Mouse (Mus musculus) kidney, postnatal 0 days (tissue): Measurements from ENCODE around the gene Doxl2. TPM values are rescaled to one million over a fixed set of nuclear protein-coding genes. Genes with fewer than 3 reads are reported as not detected.
"Not testable (repeated sequence)": the region's sequence is repeated elsewhere in the genome, so short reads cannot be mapped to it uniquely, and the experiment has no call there.

Experiments used
- ATAC-seq: fragments of 200-750 bp; cut with Nextera tagmentation; replicated peaks from 2 replicates; pipeline ENCODE4 v1.8.0; 2017; ENCODE audit warnings: low read depth, moderate number of reproducible peaks, moderate TSS enrichment, moderate library complexity; ENCODE audit not compliant: low FRiP score
- DNase-seq: peaks from one replicate; pipeline ENCODE4 v3.0.0-alpha.2; 2016; ENCODE audit warnings: low spot score
- H3K27ac ChIP-seq: fragments of 300-500 bp; sonication (generic); 2 replicates; pipeline ENCODE4 v1.5.1; 2014; ENCODE audit warnings: mild to moderate bottlenecking
- H3K27me3 ChIP-seq: fragments of 300-500 bp; sonication (generic); 2 replicates; pipeline ENCODE4 v1.6.1; 2014; ENCODE audit warnings: low read length, mixed read lengths; ENCODE audit not compliant: insufficient read depth
- H3K36me3 ChIP-seq: fragments of 300-500 bp; sonication (generic); 2 replicates; pipeline ENCODE4 v1.6.1; 2014; ENCODE audit warnings: low read length, mixed read lengths; ENCODE audit not compliant: insufficient read depth
- H3K4me1 ChIP-seq: fragments of 300-500 bp; sonication (generic); replicated peaks from 2 replicates; pipeline ENCODE4 v1.6.1; 2014; ENCODE audit warnings: antibody characterized with exemption, low read length, mixed read lengths; ENCODE audit not compliant: insufficient read depth
- H3K4me2 ChIP-seq: fragments of 300-500 bp; sonication (generic); 2 replicates; pipeline ENCODE4 v1.6.1; 2014; ENCODE audit warnings: mild to moderate bottlenecking, low read length, moderate library complexity, mixed read lengths
- H3K4me3 ChIP-seq: fragments of 300-500 bp; sonication (generic); replicated peaks from 2 replicates; pipeline ENCODE4 v1.5.1; 2014; ENCODE audit warnings: low read depth, low read length
- H3K9ac ChIP-seq: fragments of 300-500 bp; sonication (generic); 2 replicates; pipeline ENCODE4 v1.6.1; 2014; ENCODE audit warnings: low read depth, low read length
- H3K9me3 ChIP-seq: fragments of 300-500 bp; sonication (generic); replicated peaks from 2 replicates; pipeline ENCODE4 v1.6.1; 2016; ENCODE audit warnings: low read length, inconsistent platforms, mixed read lengths
- CTCF ChIP-seq: IDR thresholded peaks from 2 replicates; pipeline ENCODE4 v1.5.1; 2016; ENCODE audit warnings: antibody characterized with exemption, low read depth, mild to moderate bottlenecking, moderate library complexity
- WGBS: fragments of 180-500 bp; shearing (Covaris S2); extraction: QIAGEN DNeasy Blood & Tissue Kit; methylation state at CpG from one replicate; pipeline ENCODE4 v1.1.7; 2014; 5-methylcytosine and 5-hydroxymethylcytosine counted together
- polyA plus RNA-seq: library from polyadenylated mRNA; unstranded; fragments of >200 nt; fragmentation: Nextera tagmentation; extraction: Ambion mirVana; gene quantifications from 2 replicates; pipeline ENCODE4 v1.2.1, GENCODE M21; 2015

Gene Doxl2
- polyA plus RNA-seq, 1 experiment from 2014 or later = not detected

DNA sequence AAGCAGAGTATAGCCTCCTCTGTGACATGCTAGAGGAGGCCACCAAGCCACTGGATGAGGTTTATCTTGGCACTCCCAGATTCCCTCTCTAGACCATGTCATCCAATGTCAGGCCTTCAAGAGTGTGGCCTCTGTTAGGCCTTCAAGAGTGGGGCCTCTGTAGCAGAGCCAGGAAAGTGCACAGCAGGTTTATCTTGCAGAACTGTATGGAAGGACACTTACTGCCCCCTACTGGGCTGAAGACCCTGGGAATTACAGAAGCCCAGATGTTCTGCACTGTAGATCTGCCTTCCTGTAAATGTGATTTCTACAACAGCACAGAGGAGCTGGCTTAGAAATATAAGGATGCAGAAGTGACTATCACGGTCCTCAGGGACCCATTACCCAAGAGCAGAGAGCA lies 19.8 kb upstream of the Doxl2 start:
- WGBS = 18% methylated on average over 1 of the region's 1 CpGs
- no peak overlapping the region for H3K4me3 ChIP-seq
- peak; percentile 68 for ATAC-seq

DNA sequence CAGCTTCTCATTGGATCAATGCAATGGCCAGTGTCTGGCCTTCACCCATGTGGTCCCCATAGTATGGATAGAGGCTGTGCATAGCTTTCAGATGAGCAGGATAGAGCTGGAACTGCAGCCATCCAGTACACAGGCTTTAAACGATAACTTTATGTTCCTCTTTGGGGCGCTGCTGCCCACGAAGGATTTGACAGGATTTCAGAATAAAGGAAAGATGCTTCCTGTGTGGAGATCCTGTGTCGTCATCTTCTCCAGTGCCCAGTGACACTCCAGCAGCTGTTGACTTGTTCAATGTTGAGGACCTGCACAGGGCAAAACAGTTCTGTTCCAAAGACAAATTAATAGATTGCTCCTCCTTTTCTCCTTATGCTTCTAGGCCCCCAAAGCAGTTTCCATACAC lies 18.0 kb upstream of the Doxl2 start:
- Histone ChIP-seq H3K4me2 (no peak overlapping the region), H3K9me3 (no peaks in the 10 kb centered on the region), H3K4me3 (no peak overlapping the region), H3K27me3 (no peaks in the 10 kb centered on the region), H3K9ac (no peak overlapping the region), H3K36me3 (no peaks in the 10 kb centered on the region), H3K27ac (no peak overlapping the region), H3K4me1 (no peaks in the 10 kb centered on the region)
- DNase-seq = no peak
- ATAC-seq = no peak
- WGBS = 84% methylated on average over 4 of the region's 4 CpGs
- TF ChIP-seq CTCF = no peak

More for the DNA sequence above, 19.8 kb upstream of the Doxl2 start:
- Histone ChIP-seq H3K9me3 (no peaks in the 10 kb centered on the region), H3K9ac (no peak overlapping the region), H3K27ac (no peak overlapping the region), H3K27me3 (no peaks in the 10 kb centered on the region), H3K36me3 (no peaks in the 10 kb centered on the region), H3K4me1 (no peaks in the 10 kb centered on the region), H3K4me2 (no peak overlapping the region)
- peak; percentile 81 for DNase-seq
- peak; percentile 85 for TF ChIP-seq CTCF

DNA sequence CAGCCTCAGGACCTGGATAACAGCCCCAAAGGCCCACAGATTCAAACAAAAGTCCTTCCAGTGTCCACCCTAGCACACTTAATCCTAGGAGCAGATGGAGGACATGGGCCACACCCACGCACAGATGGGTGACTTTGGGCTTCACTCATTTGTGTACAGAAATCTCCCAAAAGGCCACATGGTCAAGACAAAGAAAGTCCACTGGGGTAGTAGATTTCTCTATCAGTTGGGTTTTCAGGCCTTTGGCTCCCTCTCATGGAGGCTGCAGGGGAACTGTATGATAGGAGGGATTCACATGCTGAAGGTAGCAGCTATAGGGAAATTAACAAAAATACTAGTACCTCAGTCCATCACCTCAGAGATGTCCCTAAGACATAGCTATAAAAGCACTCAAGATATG lies 16.7 kb upstream of the Doxl2 start:
- WGBS = 33% methylated on average over 1 of the region's 1 CpGs
- no peak overlapping the region for H3K9ac ChIP-seq
- peak; percentile 81 for TF ChIP-seq CTCF
- no peaks in the 10 kb centered on the region for H3K9me3 ChIP-seq
- H3K36me3 ChIP-seq = no peaks in the 10 kb centered on the region
- no peak overlapping the region for H3K4me2 ChIP-seq
- no peak overlapping the region for H3K4me3 ChIP-seq
- DNase-seq (peak; percentile 67), ATAC-seq (no peak)
- H3K27ac ChIP-seq = no peak overlapping the region
- no peaks in the 10 kb centered on the region for H3K27me3 ChIP-seq
- no peaks in the 10 kb centered on the region for H3K4me1 ChIP-seq

DNA sequence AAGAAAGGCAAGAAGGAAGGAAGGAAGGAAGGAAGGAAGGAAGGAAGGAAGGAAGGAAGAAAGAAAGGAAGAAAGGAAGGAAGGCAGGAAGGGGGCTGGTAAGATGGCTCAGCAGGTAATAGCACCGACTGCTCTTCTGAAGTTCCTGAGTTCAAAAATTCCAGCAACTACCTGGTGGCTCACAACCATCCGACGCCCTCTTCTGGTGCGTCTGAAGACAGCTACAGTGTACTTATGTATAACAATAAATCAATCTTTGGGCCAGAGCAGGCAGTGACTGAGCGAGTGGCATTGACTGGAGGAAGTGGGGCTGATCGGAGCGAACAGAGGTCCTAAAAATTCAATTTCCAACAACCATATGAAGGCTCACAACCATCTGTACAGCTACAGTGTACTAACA lies 15.6 kb upstream of the Doxl2 start:
- whole genome bisulfite sequencing = 29% methylated on average over 7 of the region's 7 CpGs
- H3K4me1 ChIP-seq, H3K4me2 ChIP-seq, H3K36me3 ChIP-seq, H3K27ac ChIP-seq, H3K9ac ChIP-seq, H3K4me3 ChIP-seq, H3K27me3 ChIP-seq, ATAC-seq, H3K9me3 ChIP-seq: not testable (repeated sequence)
- peak; percentile 12 for DNase-seq
- peak; percentile 54 for TF ChIP-seq CTCF

DNA sequence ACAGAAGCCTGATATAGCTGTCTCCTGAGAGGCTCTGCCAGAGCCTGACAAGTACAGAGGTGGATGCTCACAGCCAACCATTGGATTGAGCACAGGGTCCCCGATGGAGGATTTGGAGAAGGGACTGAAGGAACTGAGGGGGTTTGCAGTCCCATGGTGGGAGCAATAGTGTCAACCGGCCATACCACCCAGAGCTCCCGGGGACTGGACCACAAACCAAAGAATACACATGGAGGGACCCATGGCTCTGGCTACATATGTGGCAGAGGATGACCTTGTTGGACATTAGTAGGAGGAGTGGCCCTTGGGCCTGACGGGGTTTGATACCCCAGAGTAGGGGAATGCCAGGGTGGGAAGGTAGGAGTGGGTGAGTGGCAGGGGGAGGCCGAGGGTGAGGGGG lies 8.1 kb upstream of the Doxl2 start:
- ATAC-seq, H3K4me2 ChIP-seq, H3K9me3 ChIP-seq, H3K9ac ChIP-seq, H3K36me3 ChIP-seq, H3K4me1 ChIP-seq, H3K27ac ChIP-seq, DNase-seq, H3K4me3 ChIP-seq, H3K27me3 ChIP-seq: not testable (repeated sequence)
- 87% methylated on average over 5 of the region's 5 CpGs for WGBS

DNA sequence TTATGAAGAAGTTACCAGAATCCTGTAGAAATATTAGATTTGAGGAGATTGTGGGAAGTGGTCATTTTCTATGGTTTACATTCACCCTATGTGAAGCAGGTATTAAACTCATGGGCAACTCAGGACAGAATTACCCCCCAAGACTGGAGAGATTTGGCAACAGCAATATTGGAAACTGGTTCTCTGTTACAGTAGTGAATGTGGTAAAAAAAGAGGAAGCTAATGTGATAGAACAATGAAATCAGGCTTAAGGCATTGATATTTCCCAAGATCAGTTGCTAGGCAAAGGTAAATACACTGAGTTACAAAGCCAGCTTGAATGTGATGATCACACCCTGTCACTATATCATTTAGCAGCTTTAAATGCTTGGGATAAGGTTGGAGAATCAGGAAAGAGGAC lies 6.9 kb upstream of the Doxl2 start:
- no peak overlapping the region for H3K4me2 ChIP-seq
- no peak for DNase-seq
- no peak overlapping the region for H3K4me3 ChIP-seq
- H3K9me3 ChIP-seq = no peaks in the 10 kb centered on the region
- TF ChIP-seq CTCF = no peak
- H3K36me3 ChIP-seq = no peaks in the 10 kb centered on the region
- H3K27ac ChIP-seq = no peak overlapping the region
- no peaks in the 10 kb centered on the region for H3K4me1 ChIP-seq
- no peaks in the 10 kb centered on the region for H3K27me3 ChIP-seq
- ATAC-seq = no peak
- no peak overlapping the region for H3K9ac ChIP-seq

DNA sequence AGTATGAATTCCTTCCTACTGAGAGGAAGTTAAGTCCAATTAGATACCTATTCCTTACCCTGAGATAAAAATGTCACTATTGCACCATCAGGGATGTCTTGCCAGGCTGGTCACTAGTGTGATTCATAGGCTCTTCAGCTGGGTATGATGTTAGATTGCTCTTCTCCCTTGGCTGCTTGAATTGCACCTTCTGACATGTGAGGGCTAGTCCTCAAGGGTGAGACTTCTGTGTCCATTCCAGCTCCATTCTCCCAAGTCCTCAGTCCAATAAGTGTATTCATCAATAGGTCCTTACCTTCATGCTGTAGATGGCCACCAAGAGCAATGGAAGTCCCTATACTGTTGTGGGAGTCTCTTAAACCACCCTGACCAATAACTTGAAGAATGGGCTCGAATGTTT lies 4.9 kb downstream of the Doxl2 start:
- no peak for TF ChIP-seq CTCF
- WGBS = 62% methylated on average over 1 of the region's 1 CpGs
- Histone ChIP-seq H3K36me3 (no peaks in the 10 kb centered on the region), H3K4me3 (no peak overlapping the region), H3K9me3 (no peaks in the 10 kb centered on the region), H3K4me1 (no peaks in the 10 kb centered on the region), H3K9ac (no peak overlapping the region), H3K4me2 (no peak overlapping the region), H3K27ac (no peak overlapping the region), H3K27me3 (no peaks in the 10 kb centered on the region)
- DNase-seq (no peak), ATAC-seq (no peak)
